Mouse (Mus musculus) heart, embryonic 16.5 days (tissue): ENCODE data around the gene Pet100. TPM values are rescaled to one million over a fixed set of nuclear protein-coding genes. Genes with fewer than 3 reads are reported as not detected.

Experiments
- ATAC-seq: fragments of 200-750 bp; cut with Nextera tagmentation; replicated peaks from 2 replicates; pipeline ENCODE4 v1.8.0; 2017; ENCODE audit warnings: moderate number of reproducible peaks; ENCODE audit not compliant: insufficient read depth, low FRiP score; ENCODE audit errors: extremely low read depth
- H3K27ac ChIP-seq: fragments of 300-500 bp; sonication (generic); 2 replicates; pipeline ENCODE4 v1.5.1; 2014; ENCODE audit warnings: mild to moderate bottlenecking, low read length, control low read depth, moderate library complexity
- H3K27me3 ChIP-seq: fragments of 300-500 bp; sonication (generic); 2 replicates; pipeline ENCODE4 v1.6.1; 2014; ENCODE audit warnings: low read length, mixed read lengths; ENCODE audit not compliant: control insufficient read depth, insufficient read depth
- H3K36me3 ChIP-seq: fragments of 300-500 bp; sonication (generic); 2 replicates; pipeline ENCODE4 v1.6.1; 2014; ENCODE audit not compliant: control insufficient read depth, insufficient read depth
- H3K4me1 ChIP-seq: fragments of 300-500 bp; sonication (generic); 2 replicates; pipeline ENCODE4 v1.6.1; 2014; ENCODE audit warnings: low read length, mixed read lengths; ENCODE audit not compliant: control insufficient read depth, insufficient read depth
- H3K4me2 ChIP-seq: fragments of 300-500 bp; sonication (generic); 2 replicates; pipeline ENCODE4 v1.6.1; 2014; ENCODE audit warnings: low read depth, mild to moderate bottlenecking, control low read depth, low read length
- H3K4me3 ChIP-seq: fragments of 300-500 bp; sonication (generic); 2 replicates; pipeline ENCODE4 v1.5.1; 2014; ENCODE audit warnings: mild to moderate bottlenecking, control low read depth, low read length
- H3K9ac ChIP-seq: fragments of 300-500 bp; sonication (generic); 2 replicates; pipeline ENCODE4 v1.6.1; 2014; ENCODE audit warnings: low read length, control low read depth
- H3K9me3 ChIP-seq: fragments of 300-500 bp; sonication (generic); replicated peaks from 2 replicates; pipeline ENCODE4 v1.6.1; 2016; ENCODE audit warnings: low read length; ENCODE audit not compliant: control insufficient read depth
- WGBS: fragments of 180-500 bp; shearing (Covaris S2); extraction: QIAGEN DNeasy Blood & Tissue Kit; methylation state at CpG from one replicate; pipeline ENCODE4 v1.1.7; 2014; 5-methylcytosine and 5-hydroxymethylcytosine counted together
- polyA plus RNA-seq: library from polyadenylated mRNA; unstranded; fragments of >200 nt; fragmentation: Nextera tagmentation; extraction: Ambion mirVana; gene quantifications from 2 replicates; pipeline ENCODE4 v1.2.1, GENCODE M21; 2015

Pet100 gene
- polyA plus RNA-seq, 1 experiment from 2014 or later, result 65.9 TPM

- H3K4me1 ChIP-seq, result peaks cover 15% of the 10 kb centered on the region; the same call in 1 of the 2 replicates
- H3K27ac ChIP-seq, result no peak overlapping the region
- ATAC-seq, result no peak
- H3K36me3 ChIP-seq, result peaks cover 32% of the 10 kb centered on the region
- H3K9me3 ChIP-seq, result no peaks in the 10 kb centered on the region
- H3K4me2 ChIP-seq, result no peak overlapping the region
- no peak overlapping the region for H3K4me3 ChIP-seq
- no peak overlapping the region for H3K9ac ChIP-seq
- no peaks in the 10 kb centered on the region for H3K27me3 ChIP-seq
- WGBS, result 94% methylated on average over 7 of the region's 7 CpGs
Observed at GRCm38 (mm10) chr8:3607822-3608221, 13.5 kb upstream of the Pet100 start.

GRCm38 (mm10) chr8:3609046-3609815 is 12.1 kb upstream of the Pet100 start:
- H3K36me3 ChIP-seq, result peaks cover 44% of the 10 kb centered on the region
- H3K9me3 ChIP-seq, result no peaks in the 10 kb centered on the region
- H3K9ac ChIP-seq, result no peak overlapping the region
- H3K4me1 ChIP-seq, result peaks cover 15% of the 10 kb centered on the region; the same call in 1 of the 2 replicates
- no peak for ATAC-seq
- no peak overlapping the region for H3K4me3 ChIP-seq
- WGBS, result 65% methylated on average over 12 of the region's 12 CpGs
- H3K4me2 ChIP-seq, result no peak overlapping the region
- no peaks in the 10 kb centered on the region for H3K27me3 ChIP-seq
- no peak overlapping the region for H3K27ac ChIP-seq

GRCm38 (mm10) chr8:3609816-3610150 is 11.6 kb upstream of the Pet100 start:
- H3K4me1 ChIP-seq, result peaks cover 15% of the 10 kb centered on the region; the same call in 1 of the 2 replicates
- no peak overlapping the region for H3K9ac ChIP-seq
- H3K4me2 ChIP-seq, result no peak overlapping the region
- 84% methylated on average over 6 of the region's 6 CpGs for WGBS
- no peaks in the 10 kb centered on the region for H3K27me3 ChIP-seq
- H3K9me3 ChIP-seq, result no peaks in the 10 kb centered on the region
- no peak for ATAC-seq
- no peak overlapping the region for H3K4me3 ChIP-seq
- peaks cover 50% of the 10 kb centered on the region for H3K36me3 ChIP-seq
- no peak overlapping the region for H3K27ac ChIP-seq

- no peak for ATAC-seq
- Histone ChIP-seq H3K9ac (no peak overlapping the region), H3K36me3 (peaks cover 14% of the 10 kb centered on the region)
Observed at GRCm38 (mm10) chr8:3622119-3622518, 771 bp downstream of the Pet100 start.

GRCm38 (mm10) chr8:3625445-3625844 is 4.1 kb downstream of the Pet100 start, which contains the start of gene Pcp2:
TSS of gene Pcp2 (minus strand) at chr8:3625545.
- Histone ChIP-seq H3K9ac (no peak within 1 kb of the TSS), H3K9me3 (no peaks in the 10 kb centered on the region), H3K4me2 (no peak within 1 kb of the TSS), H3K4me3 (no peak within 1 kb of the TSS), H3K36me3 (no peaks in the 10 kb centered on the region), H3K27me3 (no peaks in the 10 kb centered on the region), H3K27ac (no peak within 1 kb of the TSS), H3K4me1 (peaks cover 13% of the 10 kb centered on the region)
- 68% methylated on average over 1 of the region's 1 CpGs for WGBS
- ATAC-seq, result no peak

More at GRCm38 (mm10) chr8:3622119-3622518, 771 bp downstream of the Pet100 start:
- Histone ChIP-seq H3K4me3 (peak overlapping the region; percentile 92), H3K4me1 (peaks cover 16% of the 10 kb centered on the region), H3K9me3 (no peaks in the 10 kb centered on the region), H3K27me3 (no peaks in the 10 kb centered on the region), H3K4me2 (peak overlapping the region; percentile 92), H3K27ac (no peak overlapping the region)
- 59% methylated on average over 8 of the region's 8 CpGs for WGBS

GRCm38 (mm10) chr8:3626971-3627370 is 5.6 kb downstream of the Pet100 start:
- Histone ChIP-seq H3K9ac (no peak overlapping the region), H3K27ac (no peak overlapping the region), H3K36me3 (no peaks in the 10 kb centered on the region), H3K4me1 (peaks cover 8% of the 10 kb centered on the region), H3K27me3 (no peaks in the 10 kb centered on the region), H3K4me2 (no peak overlapping the region), H3K9me3 (no peaks in the 10 kb centered on the region), H3K4me3 (no peak overlapping the region)
- ATAC-seq, result no peak
- 46% methylated on average over 5 of the region's 5 CpGs for WGBS

- Histone ChIP-seq H3K4me2 (no peak overlapping the region), H3K27me3 (no peaks in the 10 kb centered on the region), H3K4me3 (no peak overlapping the region), H3K9ac (no peak overlapping the region), H3K27ac (no peak overlapping the region), H3K9me3 (no peaks in the 10 kb centered on the region), H3K4me1 (peaks cover 5% of the 10 kb centered on the region; the same call in 1 of the 2 replicates), H3K36me3 (no peaks in the 10 kb centered on the region)
- ATAC-seq, result no peak
- 25% methylated on average over 5 of the region's 5 CpGs for WGBS
Observed at GRCm38 (mm10) chr8:3628014-3628413, 6.7 kb downstream of the Pet100 start.

GRCm38 (mm10) chr8:3630647-3631477 is 9.5 kb downstream of the Pet100 start, which contains the start of gene Stxbp2:
TSS of gene Stxbp2 (plus strand) at chr8:3630955.
- peak within 1 kb of the TSS; percentile 54 for H3K4me3 ChIP-seq
- no peaks in the 10 kb centered on the region for H3K36me3 ChIP-seq
- peak; percentile 85 for ATAC-seq
- H3K27ac ChIP-seq, result no peak within 1 kb of the TSS
- 3% methylated on average over 47 of the region's 47 CpGs for WGBS
- no peaks in the 10 kb centered on the region for H3K27me3 ChIP-seq
- peaks cover 5% of the 10 kb centered on the region; the same call in 1 of the 2 replicates for H3K4me1 ChIP-seq
- peak within 1 kb of the TSS; percentile 69 for H3K9ac ChIP-seq
- peak within 1 kb of the TSS; percentile 85 for H3K4me2 ChIP-seq
- H3K9me3 ChIP-seq, result no peaks in the 10 kb centered on the region

- peaks cover 5% of the 10 kb centered on the region; the same call in 1 of the 2 replicates for H3K4me1 ChIP-seq
- ATAC-seq, result peak; percentile 15; the same call in 1 of the 2 replicates
- no peaks in the 10 kb centered on the region for H3K9me3 ChIP-seq
- H3K36me3 ChIP-seq, result no peaks in the 10 kb centered on the region
- H3K9ac ChIP-seq, result peak overlapping the region; percentile 69
- H3K27me3 ChIP-seq, result no peaks in the 10 kb centered on the region
- H3K4me2 ChIP-seq, result peak overlapping the region; percentile 85
- WGBS, result 9% methylated on average over 8 of the region's 8 CpGs
- H3K27ac ChIP-seq, result no peak overlapping the region
- H3K4me3 ChIP-seq, result peak overlapping the region; percentile 54
Observed at GRCm38 (mm10) chr8:3631478-3631875, 10.1 kb downstream of the Pet100 start.
